Mouse (Mus musculus) heart, adult 2 months (tissue): ENCODE measurements around the gene Zfp639.

ENCODE experiments used
- CTCF ChIP-seq: fragments of 200-600 bp; IDR thresholded peaks from 2 replicates; pipeline ENCODE4 v1.8.1; 2022; ENCODE audit warnings: antibody characterized with exemption, mild to moderate bottlenecking, moderate library complexity
- EP300 ChIP-seq: fragments of 200-500 bp; IDR thresholded peaks from 2 replicates; pipeline ENCODE4 v1.6.1; 2011; ENCODE audit warnings: low read depth, low read length, control low read depth; ENCODE audit not compliant: insufficient read depth
- POLR2A ChIP-seq: fragments of 200-500 bp; IDR thresholded peaks from 2 replicates; pipeline ENCODE4 v1.6.1; 2011; ENCODE audit warnings: mild to moderate bottlenecking, low read depth, low read length, control low read depth; ENCODE audit not compliant: insufficient read depth

DNA sequence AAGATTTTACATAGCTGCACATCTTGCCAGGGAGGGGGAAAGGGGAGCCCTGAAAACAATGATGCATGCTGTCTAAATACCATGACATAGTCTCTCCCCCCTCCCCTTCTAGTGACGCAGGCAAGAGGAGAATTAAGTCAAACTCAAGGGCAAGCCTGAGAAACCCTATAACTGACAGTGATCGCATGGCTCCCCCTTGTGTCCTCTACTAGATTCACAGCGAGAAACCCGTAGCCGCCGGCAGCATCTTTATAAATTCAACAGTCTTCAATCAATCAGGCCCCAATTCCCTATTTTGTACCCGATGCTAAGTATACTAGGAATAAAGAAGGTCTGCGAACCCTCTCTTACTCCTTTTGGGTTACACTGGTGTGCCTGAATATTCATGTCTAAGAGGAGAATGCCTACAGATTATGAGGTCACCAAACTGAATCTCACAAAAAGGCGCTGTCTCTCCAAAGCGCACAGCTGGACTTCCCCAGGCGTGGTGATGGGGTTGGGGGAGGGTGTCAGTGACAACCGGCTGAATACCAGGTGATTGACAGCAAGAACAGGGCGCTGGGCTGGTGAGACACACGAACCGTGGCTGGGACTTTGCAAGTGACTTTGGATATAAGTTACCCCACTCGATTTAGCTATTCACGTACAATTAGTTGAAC lies 1.3 kb upstream of the Zfp639 start:
- TF ChIP-seq POLR2A = no peak
- peak; percentile 91 for TF ChIP-seq CTCF
- 0 out of 2 replicates have a peak, but pooled peaks have one; percentile 32 for TF ChIP-seq EP300
